Mouse (Mus musculus) embryonic facial prominence, embryonic 10.5 days (tissue): ENCODE measurements around the gene Kxd1. TPM values are rescaled to one million over a fixed set of nuclear protein-coding genes. Genes with fewer than 3 reads are reported as not detected.

Experiments used
- DNase-seq: peaks from one replicate; pipeline ENCODE4 v3.0.0-alpha.2; 2017; ENCODE audit warnings: low spot score
- H3K27ac ChIP-seq: fragments of 300-500 bp; sonication (generic); replicated peaks from 2 replicates; pipeline ENCODE4 v1.5.1; 2016; ENCODE audit warnings: mild to moderate bottlenecking
- H3K27me3 ChIP-seq: fragments of 300-500 bp; sonication (generic); replicated peaks from 2 replicates; pipeline ENCODE4 v1.6.1; 2016; ENCODE audit warnings: low read depth, mild to moderate bottlenecking; ENCODE audit not compliant: poor library complexity, severe bottlenecking
- H3K36me3 ChIP-seq: fragments of 300-500 bp; sonication (generic); replicated peaks from 2 replicates; pipeline ENCODE4 v1.6.1; 2016; ENCODE audit warnings: mild to moderate bottlenecking, moderate library complexity
- H3K4me1 ChIP-seq: fragments of 300-500 bp; sonication (generic); 2 replicates; pipeline ENCODE4 v1.6.1; 2016
- H3K4me3 ChIP-seq: fragments of 300-500 bp; sonication (generic); 2 replicates; pipeline ENCODE4 v1.5.1; 2016; ENCODE audit warnings: mild to moderate bottlenecking, moderate library complexity
- H3K9me3 ChIP-seq: fragments of 300-500 bp; sonication (generic); 2 replicates; pipeline ENCODE4 v1.6.1; 2016; ENCODE audit warnings: mild to moderate bottlenecking
- WGBS: fragments of 180-500 bp; shearing (Covaris S2); methylation state at CpG from one replicate; pipeline ENCODE4 v1.1.7; 2016; 5-methylcytosine and 5-hydroxymethylcytosine counted together
- polyA plus RNA-seq: library from polyadenylated mRNA; unstranded; fragments of >200 nt; fragmentation: Nextera tagmentation; extraction: Ambion mirVana; gene quantifications from 2 replicates; pipeline ENCODE4 v1.2.1, GENCODE M21; 2016

Kxd1 gene
- polyA plus RNA-seq: 49.7 and 51.0 TPM in 2 replicates

DNA sequence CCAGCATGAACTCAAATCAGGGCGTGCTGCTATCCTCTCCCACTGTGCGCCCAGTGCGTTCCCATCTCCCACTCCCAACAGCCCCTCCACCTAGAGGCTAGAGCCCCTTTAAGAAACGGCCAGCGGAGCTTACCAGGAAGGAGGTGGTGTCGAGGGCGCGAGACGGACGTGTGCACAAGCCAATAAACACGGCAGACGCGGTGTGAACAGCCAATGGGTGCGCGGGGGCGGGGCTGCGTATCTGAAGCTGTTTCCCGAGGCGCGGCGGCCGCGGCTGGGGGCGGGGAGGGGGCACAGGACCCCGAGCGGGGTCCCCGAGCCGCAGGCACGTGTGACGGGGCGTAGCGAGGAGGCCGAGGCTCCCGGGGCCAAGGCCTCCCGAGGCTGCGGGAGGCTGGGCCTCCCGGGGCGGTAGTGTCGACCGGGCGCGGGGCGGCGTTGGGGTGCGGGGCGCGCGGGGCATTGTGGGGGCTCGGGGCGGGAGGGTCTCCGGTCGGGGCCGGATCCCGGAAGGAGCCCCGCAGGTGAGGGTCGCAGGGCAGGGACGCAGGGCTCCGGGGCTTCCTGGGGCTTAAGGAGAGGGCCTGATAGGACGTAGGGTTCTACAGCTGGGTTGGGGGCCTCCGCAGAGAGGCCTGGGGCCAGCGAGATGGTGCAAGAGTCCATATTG is at the start of gene Kxd1, which contains the start of gene Fkbp8:
TSS of gene Kxd1 (minus strand) at position 445 of the 670 bp plus-strand sequence.
TSS of gene Fkbp8 (plus strand) at position 213 of the 670 bp plus-strand sequence.
- Histone ChIP-seq H3K36me3 (peaks cover 36% of the 10 kb centered on the region), H3K4me3 (peak within 1 kb of the TSS; percentile 90), H3K27me3 (no peaks in the 10 kb centered on the region), H3K4me1 (peaks cover 34% of the 10 kb centered on the region), H3K27ac (peak within 1 kb of the TSS; percentile 99), H3K9me3 (no peaks in the 10 kb centered on the region)
- peak; percentile 98 for DNase-seq
- WGBS: under 1% methylated on average over 61 of the region's 61 CpGs

DNA sequence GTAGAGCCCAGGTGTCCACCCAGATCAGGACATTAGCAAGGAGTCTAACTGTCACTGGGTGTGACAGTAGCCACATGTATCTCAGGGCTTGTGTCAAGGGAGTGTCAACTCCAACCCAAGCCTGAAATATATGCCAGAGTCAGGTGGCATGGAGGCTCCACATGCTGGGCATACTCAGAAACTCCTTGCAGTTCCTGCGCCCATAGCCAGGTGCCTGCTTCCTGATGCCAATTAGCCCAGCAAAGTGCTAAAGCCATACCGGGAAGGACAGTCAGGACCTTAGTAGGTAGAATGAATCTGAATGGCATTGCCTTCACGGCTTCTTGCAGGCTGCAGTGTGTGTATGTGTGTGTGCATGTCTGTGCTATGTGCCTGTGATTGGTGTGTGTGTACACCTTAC is 49.5 kb upstream of the Kxd1 start:
- Histone ChIP-seq H3K4me3 (no peak overlapping the region), H3K27me3 (no peaks in the 10 kb centered on the region), H3K9me3 (no peaks in the 10 kb centered on the region), H3K36me3 (peaks cover 77% of the 10 kb centered on the region), H3K4me1 (no peaks in the 10 kb centered on the region; the same call in 1 of the 2 replicates), H3K27ac (no peak overlapping the region)
- DNase-seq: no peak
- 92% methylated on average over 3 of the region's 3 CpGs for WGBS

DNA sequence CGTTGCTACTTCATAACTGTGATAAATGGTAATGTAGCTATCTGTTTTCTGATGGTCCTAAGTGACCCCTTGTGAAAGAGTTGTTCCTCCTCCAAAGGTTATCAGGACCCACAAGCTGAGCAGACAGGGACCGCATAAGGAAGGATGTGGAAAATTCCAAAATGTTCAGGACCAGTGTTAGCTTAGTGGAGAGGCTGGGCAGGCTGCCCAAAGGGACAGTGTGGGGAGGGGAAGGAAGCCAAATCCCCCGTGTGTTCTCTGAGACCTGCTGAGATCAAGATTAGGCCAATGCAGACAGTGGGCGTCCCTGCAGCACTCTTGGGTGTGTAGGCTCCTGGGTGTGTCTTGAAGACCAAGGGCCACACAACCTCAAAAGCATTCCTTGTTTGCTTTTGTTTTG is 47.2 kb upstream of the Kxd1 start:
- Histone ChIP-seq H3K9me3 (no peaks in the 10 kb centered on the region), H3K27me3 (no peaks in the 10 kb centered on the region), H3K36me3 (peaks cover 54% of the 10 kb centered on the region), H3K4me3 (no peak overlapping the region), H3K27ac (no peak overlapping the region), H3K4me1 (peaks cover 3% of the 10 kb centered on the region; the same call in 1 of the 2 replicates)
- DNase-seq: no peak
- 86% methylated on average over 4 of the region's 4 CpGs for WGBS

DNA sequence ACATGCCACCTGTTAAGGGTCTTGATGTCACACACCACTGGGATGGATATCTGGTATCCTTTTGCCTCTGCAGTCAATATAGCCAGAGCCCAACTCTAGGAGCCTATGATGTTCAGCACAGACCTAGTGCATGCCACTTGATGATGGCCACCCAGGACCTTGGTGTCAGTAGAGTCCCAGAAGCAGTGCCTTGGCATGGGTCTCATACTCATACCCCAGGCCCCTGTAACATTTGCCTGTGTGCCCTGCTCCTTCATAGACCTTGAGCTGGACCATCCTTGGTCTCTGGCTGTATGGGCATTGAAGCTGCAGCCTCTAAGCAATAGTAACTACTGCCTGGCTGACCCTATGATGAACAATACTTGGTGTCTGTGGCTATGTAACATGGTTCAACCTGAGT is 46.5 kb upstream of the Kxd1 start:
- Histone ChIP-seq H3K27me3 (no peaks in the 10 kb centered on the region), H3K9me3 (no peaks in the 10 kb centered on the region), H3K4me3 (no peak overlapping the region), H3K27ac (no peak overlapping the region), H3K36me3 (peaks cover 52% of the 10 kb centered on the region), H3K4me1 (peaks cover 3% of the 10 kb centered on the region; the same call in 1 of the 2 replicates)
- no peak for DNase-seq

DNA sequence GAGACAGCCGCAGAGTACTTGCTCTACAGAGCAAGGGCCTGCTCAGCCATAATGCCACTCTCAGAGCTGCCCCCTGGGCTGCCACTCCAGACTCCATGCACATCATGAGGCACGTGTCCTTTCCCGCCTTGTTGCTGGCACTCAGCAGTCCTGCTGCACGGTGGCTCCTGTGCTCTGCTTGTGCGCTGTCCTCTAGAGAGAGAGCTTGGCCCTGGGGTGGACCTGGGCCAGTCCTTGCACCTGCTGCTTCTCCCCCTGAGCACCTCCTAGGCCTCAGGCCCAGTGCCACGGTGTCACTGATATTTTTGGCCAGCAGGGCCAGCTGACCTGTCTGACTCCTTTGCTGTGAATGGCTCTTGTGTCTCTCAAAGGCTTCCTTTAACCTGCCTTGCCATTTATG is 43.2 kb upstream of the Kxd1 start:
- Histone ChIP-seq H3K4me3 (no peak overlapping the region), H3K36me3 (peaks cover 36% of the 10 kb centered on the region), H3K27ac (no peak overlapping the region), H3K4me1 (peaks cover 3% of the 10 kb centered on the region; the same call in 1 of the 2 replicates), H3K27me3 (no peaks in the 10 kb centered on the region), H3K9me3 (no peaks in the 10 kb centered on the region)
- no peak for DNase-seq
- 87% methylated on average over 6 of the region's 6 CpGs for WGBS

DNA sequence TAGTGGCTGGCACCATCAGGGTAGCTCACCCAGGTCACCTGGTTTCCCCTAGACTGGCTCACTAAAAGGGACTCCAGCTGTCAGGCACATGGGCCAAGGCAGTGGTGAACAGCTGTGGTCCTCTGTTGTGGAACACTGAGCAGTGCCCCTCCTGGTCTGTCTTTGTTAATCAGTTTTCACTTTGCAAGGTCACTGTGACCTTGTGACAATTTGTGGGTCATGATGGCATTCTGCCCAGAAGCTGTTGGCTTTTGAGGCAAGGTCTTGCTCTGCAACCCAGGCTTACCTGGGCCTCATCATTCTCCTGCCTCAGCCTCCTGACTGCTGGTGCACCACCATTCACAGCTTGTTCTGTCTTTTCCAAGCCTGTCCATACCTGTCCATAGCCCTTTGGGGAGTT is 42.6 kb upstream of the Kxd1 start:
- Histone ChIP-seq H3K36me3 (peaks cover 38% of the 10 kb centered on the region), H3K27ac (no peak overlapping the region), H3K4me1 (peaks cover 8% of the 10 kb centered on the region), H3K27me3 (no peaks in the 10 kb centered on the region), H3K9me3 (no peaks in the 10 kb centered on the region), H3K4me3 (no peak overlapping the region)
- no peak for DNase-seq

DNA sequence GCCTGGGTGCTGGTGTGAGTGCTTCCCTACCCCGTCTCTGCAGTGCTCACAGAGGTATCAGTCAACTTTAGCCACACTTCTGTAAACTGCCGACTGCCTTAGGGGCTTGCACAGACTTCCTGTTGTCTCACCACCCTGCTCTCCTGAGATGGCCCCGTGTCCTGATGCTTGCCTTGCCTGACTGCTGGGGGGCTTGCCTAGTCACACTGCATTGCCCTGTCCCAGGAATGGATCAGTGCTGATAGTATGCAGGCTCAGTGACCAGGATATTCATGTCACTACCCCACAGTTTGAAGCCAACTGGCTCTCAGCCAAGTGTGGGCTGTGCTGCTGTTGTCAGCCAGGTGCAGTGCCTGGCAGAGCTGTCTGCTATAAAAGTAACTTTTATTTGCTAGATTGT is 37.8 kb upstream of the Kxd1 start:
- no peak for DNase-seq
- peaks cover 21% of the 10 kb centered on the region for H3K4me1 ChIP-seq
- no peaks in the 10 kb centered on the region for H3K27me3 ChIP-seq
- H3K4me3 ChIP-seq: no peak overlapping the region
- WGBS: 55% methylated on average over 3 of the region's 3 CpGs
- no peaks in the 10 kb centered on the region for H3K9me3 ChIP-seq
- H3K27ac ChIP-seq: no peak overlapping the region
- H3K36me3 ChIP-seq: peaks cover 11% of the 10 kb centered on the region; the same call in 1 of the 2 replicates

DNA sequence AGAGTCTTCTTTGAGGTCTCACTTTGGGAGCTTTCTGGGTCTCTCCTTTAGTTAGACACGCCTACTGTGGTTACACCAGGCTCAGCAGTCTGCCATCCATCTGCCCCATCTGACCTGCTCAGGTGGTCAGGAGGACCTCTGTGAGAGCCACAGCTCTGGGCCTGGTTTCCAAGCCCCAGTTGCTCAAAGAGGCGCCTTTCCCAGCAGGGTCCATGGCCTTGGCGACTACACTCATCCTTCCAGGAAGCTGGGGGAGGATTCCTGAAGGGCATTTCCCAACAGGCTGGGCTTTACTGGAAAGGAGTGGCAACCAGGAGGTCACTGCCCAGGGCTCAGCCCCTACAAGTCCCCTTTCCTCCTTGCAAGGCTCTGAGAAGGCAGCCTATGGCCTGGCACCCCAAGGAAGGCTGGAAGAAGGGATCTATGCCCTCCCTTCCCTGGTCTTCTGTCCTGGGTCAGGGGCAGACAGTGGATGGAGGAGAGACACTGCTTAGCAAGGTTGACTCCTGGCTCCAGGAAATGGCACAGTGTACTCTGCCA is 37.0 kb upstream of the Kxd1 start:
- H3K4me3 ChIP-seq: no peak overlapping the region
- 77% methylated on average over 3 of the region's 3 CpGs for WGBS
- peaks cover 11% of the 10 kb centered on the region; the same call in 1 of the 2 replicates for H3K36me3 ChIP-seq
- no peak overlapping the region for H3K27ac ChIP-seq
- peaks cover 24% of the 10 kb centered on the region for H3K4me1 ChIP-seq
- H3K9me3 ChIP-seq: no peaks in the 10 kb centered on the region
- H3K27me3 ChIP-seq: no peaks in the 10 kb centered on the region
- no peak for DNase-seq

DNA sequence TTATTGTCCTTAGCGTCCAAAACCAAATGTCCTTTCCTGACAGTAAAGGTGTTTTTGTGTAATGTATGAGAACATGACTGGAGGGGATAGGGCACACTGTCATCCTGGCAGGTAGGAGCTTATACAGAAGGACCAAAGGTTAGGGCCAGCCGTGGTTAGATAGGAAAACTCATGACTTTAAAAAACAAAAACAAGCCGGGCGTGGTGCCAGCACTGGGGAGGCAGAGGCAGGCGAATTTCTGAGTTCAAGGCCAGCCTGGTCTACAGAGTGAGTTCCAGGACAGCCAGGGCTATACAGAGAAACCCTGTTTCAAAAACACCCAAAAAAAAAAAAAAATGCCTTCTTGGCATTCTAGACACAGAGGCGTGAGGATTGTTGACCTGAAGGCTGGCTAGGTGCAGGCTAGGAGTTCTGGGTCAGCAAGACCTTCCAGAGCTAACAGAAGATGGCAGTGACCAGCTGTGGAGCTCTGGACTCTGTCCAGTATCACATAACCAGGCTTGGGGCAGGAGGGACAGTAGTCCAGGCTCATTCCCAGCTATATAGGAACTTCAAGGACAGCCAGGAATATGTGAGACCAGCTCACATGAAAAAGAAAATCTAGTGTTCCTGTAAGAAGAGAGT is 36.1 kb upstream of the Kxd1 start:
- H3K4me3 ChIP-seq: no peak overlapping the region
- no peak overlapping the region for H3K27ac ChIP-seq
- no peaks in the 10 kb centered on the region for H3K27me3 ChIP-seq
- no peaks in the 10 kb centered on the region for H3K9me3 ChIP-seq
- no peak for DNase-seq
- peaks cover 11% of the 10 kb centered on the region; the same call in 1 of the 2 replicates for H3K36me3 ChIP-seq
- H3K4me1 ChIP-seq: peaks cover 24% of the 10 kb centered on the region
- 93% methylated on average over 6 of the region's 6 CpGs for WGBS

DNA sequence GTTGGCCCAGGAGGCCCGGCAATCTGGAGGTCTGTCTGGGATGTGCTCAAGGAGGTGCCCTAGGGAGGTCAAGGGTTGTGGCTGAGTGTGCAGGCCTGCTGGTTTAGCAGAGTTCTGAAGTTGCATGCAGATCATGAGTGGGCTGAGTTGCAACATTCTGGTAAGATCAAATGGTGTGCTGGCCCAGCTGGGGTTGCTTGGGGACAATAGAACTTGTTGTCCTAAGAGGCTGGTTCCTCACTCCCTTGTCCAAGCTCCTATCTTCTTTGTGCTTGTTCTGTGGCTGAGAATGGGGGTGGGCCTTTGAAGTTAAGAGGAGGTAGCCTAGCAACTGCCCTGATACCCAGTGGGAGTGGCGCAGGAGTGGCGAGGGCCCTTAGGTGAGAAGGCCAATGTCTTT is 35.0 kb upstream of the Kxd1 start:
- 82% methylated on average over 3 of the region's 3 CpGs for WGBS
- H3K27ac ChIP-seq: no peak overlapping the region

DNA sequence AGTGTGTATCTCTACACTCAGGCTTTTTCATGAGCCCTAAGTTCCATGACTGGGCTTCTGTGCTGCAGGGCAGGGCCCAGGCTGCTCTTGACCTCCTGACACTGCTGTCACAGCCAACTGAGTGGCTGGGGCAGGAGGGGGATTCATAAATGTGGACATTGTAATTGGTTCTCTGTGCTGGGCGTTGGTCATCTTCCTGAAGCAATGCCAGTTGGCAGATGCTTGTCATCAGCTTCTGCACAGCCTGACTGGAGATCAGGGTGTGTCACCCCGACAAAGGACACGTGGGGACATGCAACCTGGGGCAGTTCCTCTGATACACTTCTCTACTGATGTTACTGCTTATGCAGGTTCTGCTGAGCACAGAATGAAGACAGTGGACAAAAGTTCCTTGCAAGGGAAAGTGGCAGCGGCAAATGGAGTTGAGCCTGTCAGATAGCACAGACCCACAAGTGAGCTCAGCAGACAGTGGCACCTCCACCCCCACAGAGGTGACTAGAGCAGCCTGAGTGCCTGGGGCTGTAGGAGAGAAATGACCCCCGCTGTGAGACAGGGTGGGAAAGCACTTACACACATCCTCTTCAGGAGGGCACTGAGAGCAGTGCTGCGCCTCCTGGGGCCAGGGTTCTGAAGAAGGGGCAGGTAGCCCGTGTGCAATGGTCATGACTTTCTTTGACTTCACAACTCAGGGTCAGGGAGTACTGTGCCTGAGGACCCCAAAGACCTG is 34.2 kb upstream of the Kxd1 start:
- no peak overlapping the region for H3K27ac ChIP-seq
- peaks cover 8% of the 10 kb centered on the region; the same call in 1 of the 2 replicates for H3K36me3 ChIP-seq
- 69% methylated on average over 7 of the region's 7 CpGs for WGBS
- H3K9me3 ChIP-seq: no peaks in the 10 kb centered on the region
- no peaks in the 10 kb centered on the region for H3K27me3 ChIP-seq
- peaks cover 24% of the 10 kb centered on the region for H3K4me1 ChIP-seq
- no peak overlapping the region for H3K4me3 ChIP-seq
- no peak for DNase-seq

More for the DNA sequence above, 35.0 kb upstream of the Kxd1 start:
- peaks cover 24% of the 10 kb centered on the region for H3K4me1 ChIP-seq
- no peak overlapping the region for H3K4me3 ChIP-seq
- DNase-seq: no peak
- H3K36me3 ChIP-seq: peaks cover 8% of the 10 kb centered on the region; the same call in 1 of the 2 replicates
- H3K9me3 ChIP-seq: no peaks in the 10 kb centered on the region
- no peaks in the 10 kb centered on the region for H3K27me3 ChIP-seq

DNA sequence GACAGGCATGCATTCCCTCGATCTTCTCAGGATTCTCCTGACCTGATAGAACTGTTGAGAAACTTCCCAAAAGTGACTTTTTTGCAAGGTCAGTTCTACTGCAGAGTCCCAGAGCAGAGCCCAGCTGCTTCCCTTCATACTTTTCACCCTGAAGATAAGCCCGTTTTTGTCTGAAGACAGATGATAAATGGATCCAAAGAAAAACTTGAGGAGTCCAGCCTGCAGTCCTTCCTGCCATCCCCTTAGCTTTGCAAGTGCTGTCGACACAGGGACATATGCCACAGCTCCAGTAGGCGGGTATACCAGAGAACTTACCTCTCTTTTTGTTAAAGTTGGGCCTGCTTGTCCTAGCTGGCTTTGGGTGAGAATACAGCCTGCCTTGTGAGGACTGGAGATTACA is 33.6 kb upstream of the Kxd1 start:
- Histone ChIP-seq H3K27me3 (no peaks in the 10 kb centered on the region), H3K9me3 (no peaks in the 10 kb centered on the region), H3K36me3 (0 out of 2 replicates have a peak, but pooled peaks cover 4% of the 10 kb centered on the region), H3K4me1 (peaks cover 24% of the 10 kb centered on the region), H3K27ac (no peak overlapping the region), H3K4me3 (no peak overlapping the region)
- DNase-seq: no peak
- WGBS: 76% methylated on average over 4 of the region's 4 CpGs
